Mouse (Mus musculus) stomach, postnatal 0 days (tissue): ENCODE measurements at regions not wholly inside any gene's neighbourhood (a gene's known extent, or its start where the extent isn't known, plus 50 kb on each side); places are given as distances from the start of the nearest gene placed in this dataset.

Source experiments
- CTCF ChIP-seq: IDR thresholded peaks from 2 replicates; pipeline ENCODE4 v1.5.1; 2016; ENCODE audit warnings: antibody characterized with exemption, low read depth, mild to moderate bottlenecking, moderate library complexity
- EP300 ChIP-seq: optimal IDR thresholded peaks from 2 replicates; pipeline ENCODE3; 2016; ENCODE audit warnings: antibody characterized with exemption

GRCm38 (mm10) chr5:118967718-118968117, 407.2 kb downstream of the Med13l start:
- no peak for TF ChIP-seq CTCF
- no peak for TF ChIP-seq EP300
